Comparison of ENCODE assay signal across 8 mouse cellular contexts in the genomic region with DNA sequence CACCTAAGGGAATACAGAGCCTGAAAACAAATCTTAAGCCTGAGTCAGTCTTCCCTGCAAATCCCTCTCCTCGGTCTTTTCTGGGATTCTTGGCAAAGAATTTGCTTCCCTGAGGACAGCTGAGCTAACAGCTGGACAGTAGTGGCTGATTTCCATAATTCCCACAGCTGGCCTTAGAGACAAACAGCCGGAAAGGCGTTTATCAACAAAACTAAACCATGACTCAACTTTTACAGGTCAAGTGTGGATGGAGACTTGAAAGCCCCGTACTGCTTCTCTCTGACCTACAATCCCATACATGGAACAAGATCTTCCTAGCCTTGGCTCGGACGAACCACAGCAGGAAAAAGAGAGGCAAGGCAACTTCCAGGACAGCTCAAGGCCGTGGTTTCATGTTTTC. TPM values are rescaled to one million over a fixed set of nuclear protein-coding genes. Genes with fewer than 3 reads are reported as not detected.
A peak's percentile ranks its signal among the peaks of the same experiment; 100 is the strongest.
DNase-seq lines count a peak whose midpoint lies in the region; ATAC-seq lines count a peak whose summit lies in the region.
"Had no signal": no experiment of that assay in that cellular context is flagged by ENCODE, and none has a peak within 500 bp of the region (broad histone marks: within the 10 kb centered on the region; RNA-seq: fewer than 3 reads in every experiment).

No protein-coding gene starts in this region.

- H3K27ac ChIP-seq in heart, embryonic 13.5 days (replicated peaks): peak overlapping the region; percentile 70

- H3K36me3 ChIP-seq in heart, embryonic 13.5 days: peaks cover 15% of the 10 kb centered on the region; the same call in 1 of the 2 replicates

- 53% methylated on average over 7 of the region's 7 CpGs for WGBS in heart, embryonic 13.5 days

- no peaks in the 10 kb centered on the region for H3K27me3 ChIP-seq in heart, embryonic 13.5 days (replicated peaks)

- no peaks in the 10 kb centered on the region for H3K9me3 ChIP-seq in heart, embryonic 13.5 days

- no peak overlapping the region for H3K4me3 ChIP-seq in heart, embryonic 13.5 days

- H3K4me1 ChIP-seq in heart, embryonic 13.5 days: peaks cover 99% of the 10 kb centered on the region

- no peak overlapping the region for H3K4me2 ChIP-seq in heart, embryonic 13.5 days

- DNase-seq in urinary bladder, postnatal 14 days (ENCODE audit: low spot score): peak; percentile 38
- DNase-seq in urinary bladder, postnatal 10 days (ENCODE audit: low spot score): no peak
- peak; percentile 71 for DNase-seq in kidney, postnatal 10 days
- no peak for DNase-seq in cerebellum, adult 9-10 months
- DNase-seq: cerebellum, adult 2 months had no signal

- 0 out of 2 replicates have a peak overlapping the region, but pooled peaks have one; percentile 11 for H3K9ac ChIP-seq in heart, embryonic 13.5 days

- ATAC-seq in heart, embryonic 13.5 days (ENCODE audit: extremely low read depth, insufficient number of reproducible peaks, low FRiP score, low TSS enrichment): no peak
- no peak for ATAC-seq in granulocyte monocyte progenitor cell, adult 5-6 weeks (replicated peaks; ENCODE audit: poor library complexity, severe bottlenecking)
- ATAC-seq in megakaryocyte-erythroid progenitor cell, adult 5-6 weeks (replicated peaks; ENCODE audit: low FRiP score, low TSS enrichment, poor library complexity, severe bottlenecking): no peak

RNA-seq across cellular contexts. Expression of gene Creb3l2, which starts 50.6 kb away (rescaled TPM):
- polyA plus RNA-seq in heart, embryonic 13.5 days (2015; fragmentation: Nextera tagmentation; extraction: Ambion mirVana): 29.9 and 30.1 TPM in 2 replicates
- 12.1 and 12.4 TPM in 2 replicates for total RNA-seq in granulocyte monocyte progenitor cell, adult 5-6 weeks (2014; fragmentation: Nextera tagmentation)
- 3.9 and 4.2 TPM in 2 replicates for total RNA-seq in granulocyte monocyte progenitor cell, adult 5-6 weeks (2017)
- 15.3 and 18.3 TPM in 2 replicates for total RNA-seq in megakaryocyte-erythroid progenitor cell, adult 5-6 weeks (2014; fragmentation: Nextera tagmentation)
- total RNA-seq in megakaryocyte-erythroid progenitor cell, adult 5-6 weeks (2017): 3.4 and 7.3 TPM in 2 replicates

Comparison
In these comparisons a context has a peak if more than half of its experiments do, and no peak if none do; other contexts are left out.
1. DNase-seq: peak in urinary bladder, postnatal 14 days (single experiment) and kidney, postnatal 10 days (single experiment); none in urinary bladder, postnatal 10 days (single experiment) and cerebellum, adult 9-10 months (single experiment).